Mouse (Mus musculus): ENCODE data around the gene Lamc3. TPM values are rescaled to one million over a fixed set of nuclear protein-coding genes. Genes with fewer than 3 reads are reported as not detected.

The Lamc3 gene
- polyA plus RNA-seq, 1 experiment = not detected

- no peaks in the 10 kb centered on the region; the same call in 1 of the 2 replicates for H3K4me1 ChIP-seq (ENCODE audit: control insufficient read depth, insufficient read depth, low read length)
- H3K4me3 ChIP-seq (replicated peaks; ENCODE audit: control insufficient read depth, low read depth, low read length) = no peak overlapping the region
- TF ChIP-seq CTCF (IDR thresholded peaks at IDR 0.05; ENCODE audit: control insufficient read depth, insufficient read depth, low read length) (no peak), POLR2A (IDR thresholded peaks at IDR 0.05; ENCODE audit: borderline replicate concordance, control insufficient read depth, low read depth, low read length) (no peak)
- H3K27ac ChIP-seq (ENCODE audit: control insufficient read depth, insufficient read depth, low read depth, low read length, poor library complexity) = no peak overlapping the region
- 41% methylated on average over 8 of the region's 8 CpGs for WGBS
Observed at GRCm38 (mm10) chr2:31855991-31856390, 31.1 kb upstream of the Lamc3 start.

GRCm38 (mm10) chr2:31857180-31857579 is 29.9 kb upstream of the Lamc3 start:
- no peak overlapping the region for H3K4me3 ChIP-seq (replicated peaks; ENCODE audit: control insufficient read depth, low read depth, low read length)
- no peak overlapping the region for H3K27ac ChIP-seq (ENCODE audit: control insufficient read depth, insufficient read depth, low read depth, low read length, poor library complexity)
- TF ChIP-seq CTCF (IDR thresholded peaks at IDR 0.05; ENCODE audit: control insufficient read depth, insufficient read depth, low read length) (no peak), POLR2A (IDR thresholded peaks at IDR 0.05; ENCODE audit: borderline replicate concordance, control insufficient read depth, low read depth, low read length) (no peak)
- no peaks in the 10 kb centered on the region; the same call in 1 of the 2 replicates for H3K4me1 ChIP-seq (ENCODE audit: control insufficient read depth, insufficient read depth, low read length)
- 67% methylated on average over 6 of the region's 6 CpGs for WGBS

GRCm38 (mm10) chr2:31858500-31858899 is 28.6 kb upstream of the Lamc3 start:
- H3K4me1 ChIP-seq (ENCODE audit: control insufficient read depth, insufficient read depth, low read length) = no peaks in the 10 kb centered on the region; the same call in 1 of the 2 replicates

GRCm38 (mm10) chr2:31862919-31863318 is 24.2 kb upstream of the Lamc3 start:
- 45% methylated on average over 1 of the region's 1 CpGs for WGBS
- Histone ChIP-seq H3K4me1 (ENCODE audit: control insufficient read depth, insufficient read depth, low read length) (no peaks in the 10 kb centered on the region), H3K27ac (ENCODE audit: control insufficient read depth, insufficient read depth, low read depth, low read length, poor library complexity) (no peak overlapping the region), H3K4me3 (replicated peaks; ENCODE audit: control insufficient read depth, low read depth, low read length) (no peak overlapping the region)
- no peak for TF ChIP-seq POLR2A (IDR thresholded peaks at IDR 0.05; ENCODE audit: borderline replicate concordance, control insufficient read depth, low read depth, low read length)
- TF ChIP-seq CTCF (IDR thresholded peaks at IDR 0.05; ENCODE audit: control insufficient read depth, insufficient read depth, low read length) = no peak

More at GRCm38 (mm10) chr2:31858500-31858899, 28.6 kb upstream of the Lamc3 start:
- TF ChIP-seq POLR2A (IDR thresholded peaks at IDR 0.05; ENCODE audit: borderline replicate concordance, control insufficient read depth, low read depth, low read length) = no peak
- no peak for TF ChIP-seq CTCF (IDR thresholded peaks at IDR 0.05; ENCODE audit: control insufficient read depth, insufficient read depth, low read length)
- 76% methylated on average over 12 of the region's 12 CpGs for WGBS
- H3K27ac ChIP-seq (ENCODE audit: control insufficient read depth, insufficient read depth, low read depth, low read length, poor library complexity) = no peak overlapping the region
- no peak overlapping the region for H3K4me3 ChIP-seq (replicated peaks; ENCODE audit: control insufficient read depth, low read depth, low read length)

GRCm38 (mm10) chr2:31863766-31864165 is 23.3 kb upstream of the Lamc3 start:
- H3K4me3 ChIP-seq (replicated peaks; ENCODE audit: control insufficient read depth, low read depth, low read length) = no peak overlapping the region
- H3K4me1 ChIP-seq (ENCODE audit: control insufficient read depth, insufficient read depth, low read length) = no peaks in the 10 kb centered on the region
- 81% methylated on average over 1 of the region's 1 CpGs for WGBS
- H3K27ac ChIP-seq (ENCODE audit: control insufficient read depth, insufficient read depth, low read depth, low read length, poor library complexity) = no peak overlapping the region
- TF ChIP-seq CTCF (IDR thresholded peaks at IDR 0.05; ENCODE audit: control insufficient read depth, insufficient read depth, low read length) (no peak), POLR2A (IDR thresholded peaks at IDR 0.05; ENCODE audit: borderline replicate concordance, control insufficient read depth, low read depth, low read length) (no peak)

- Histone ChIP-seq H3K4me3 (replicated peaks; ENCODE audit: control insufficient read depth, low read depth, low read length) (no peak overlapping the region), H3K27ac (ENCODE audit: control insufficient read depth, insufficient read depth, low read depth, low read length, poor library complexity) (no peak overlapping the region), H3K4me1 (ENCODE audit: control insufficient read depth, insufficient read depth, low read length) (no peaks in the 10 kb centered on the region)
- TF ChIP-seq CTCF (IDR thresholded peaks at IDR 0.05; ENCODE audit: control insufficient read depth, insufficient read depth, low read length) (no peak), POLR2A (IDR thresholded peaks at IDR 0.05; ENCODE audit: borderline replicate concordance, control insufficient read depth, low read depth, low read length) (no peak)
- WGBS = 86% methylated on average over 9 of the region's 9 CpGs
Observed at GRCm38 (mm10) chr2:31864891-31865290, 22.2 kb upstream of the Lamc3 start.

- WGBS = 64% methylated on average over 4 of the region's 4 CpGs
- TF ChIP-seq POLR2A (IDR thresholded peaks at IDR 0.05; ENCODE audit: borderline replicate concordance, control insufficient read depth, low read depth, low read length) (no peak), CTCF (IDR thresholded peaks at IDR 0.05; ENCODE audit: control insufficient read depth, insufficient read depth, low read length) (no peak)
- H3K4me3 ChIP-seq (replicated peaks; ENCODE audit: control insufficient read depth, low read depth, low read length) = no peak overlapping the region
- H3K27ac ChIP-seq (ENCODE audit: control insufficient read depth, insufficient read depth, low read depth, low read length, poor library complexity) = no peak overlapping the region
- H3K4me1 ChIP-seq (ENCODE audit: control insufficient read depth, insufficient read depth, low read length) = no peaks in the 10 kb centered on the region
Observed at GRCm38 (mm10) chr2:31865322-31865721, 21.8 kb upstream of the Lamc3 start.

- Histone ChIP-seq H3K4me3 (replicated peaks; ENCODE audit: control insufficient read depth, low read depth, low read length) (no peak overlapping the region), H3K4me1 (ENCODE audit: control insufficient read depth, insufficient read depth, low read length) (no peaks in the 10 kb centered on the region), H3K27ac (ENCODE audit: control insufficient read depth, insufficient read depth, low read depth, low read length, poor library complexity) (no peak overlapping the region)
- TF ChIP-seq POLR2A (IDR thresholded peaks at IDR 0.05; ENCODE audit: borderline replicate concordance, control insufficient read depth, low read depth, low read length) (no peak), CTCF (IDR thresholded peaks at IDR 0.05; ENCODE audit: control insufficient read depth, insufficient read depth, low read length) (no peak)
- 79% methylated on average over 2 of the region's 2 CpGs for WGBS
Observed at GRCm38 (mm10) chr2:31865794-31866193, 21.3 kb upstream of the Lamc3 start.
